Mouse (Mus musculus) hindbrain, embryonic 15.5 days (tissue): ENCODE results near the gene Dmd. TPM values are rescaled to one million over a fixed set of nuclear protein-coding genes. Genes with fewer than 3 reads are reported as not detected.

ENCODE experiments used
- ATAC-seq: fragments of 200-750 bp; cut with Nextera tagmentation; 2 replicates; pipeline ENCODE4 v1.8.0; 2017; ENCODE audit warnings: low read depth, moderate number of reproducible peaks, moderate TSS enrichment; ENCODE audit not compliant: low FRiP score
- H3K27ac ChIP-seq: fragments of 300-500 bp; sonication (generic); replicated peaks from 2 replicates; pipeline ENCODE4 v1.5.1; 2015; ENCODE audit warnings: mild to moderate bottlenecking, inconsistent platforms
- H3K27me3 ChIP-seq: fragments of 300-500 bp; sonication (generic); 2 replicates; pipeline ENCODE4 v1.6.1; 2015; ENCODE audit warnings: control low read depth, inconsistent platforms
- H3K36me3 ChIP-seq: fragments of 300-500 bp; sonication (generic); 2 replicates; pipeline ENCODE4 v1.6.1; 2015; ENCODE audit warnings: control low read depth, inconsistent platforms
- H3K4me1 ChIP-seq: fragments of 300-500 bp; sonication (generic); replicated peaks from 2 replicates; pipeline ENCODE4 v1.6.1; 2015; ENCODE audit warnings: control low read depth, inconsistent platforms
- H3K4me2 ChIP-seq: fragments of 300-500 bp; sonication (generic); 2 replicates; pipeline ENCODE4 v1.6.1; 2015; ENCODE audit warnings: moderate library complexity, mild to moderate bottlenecking, inconsistent platforms
- H3K4me3 ChIP-seq: fragments of 300-500 bp; sonication (generic); 2 replicates; pipeline ENCODE4 v1.5.1; 2015; ENCODE audit warnings: mild to moderate bottlenecking, inconsistent platforms
- H3K9ac ChIP-seq: fragments of 300-500 bp; sonication (generic); 2 replicates; pipeline ENCODE4 v1.6.1; 2015; ENCODE audit warnings: inconsistent platforms
- H3K9me3 ChIP-seq: fragments of 300-500 bp; sonication (generic); 2 replicates; pipeline ENCODE4 v1.6.1; 2016; ENCODE audit warnings: control low read depth, inconsistent platforms
- WGBS: fragments of 180-500 bp; shearing (Covaris S2); methylation state at CpG from one replicate; pipeline ENCODE4 v1.1.7; 2015; 5-methylcytosine and 5-hydroxymethylcytosine counted together
- polyA plus RNA-seq: library from polyadenylated mRNA; unstranded; fragments of >200 nt; fragmentation: Nextera tagmentation; extraction: Ambion mirVana; gene quantifications from 2 replicates; pipeline ENCODE4 v1.2.1, GENCODE M21; 2015

Gene Dmd
- polyA plus RNA-seq, 1 experiment from 2014 or later: 28.8 TPM

DNA sequence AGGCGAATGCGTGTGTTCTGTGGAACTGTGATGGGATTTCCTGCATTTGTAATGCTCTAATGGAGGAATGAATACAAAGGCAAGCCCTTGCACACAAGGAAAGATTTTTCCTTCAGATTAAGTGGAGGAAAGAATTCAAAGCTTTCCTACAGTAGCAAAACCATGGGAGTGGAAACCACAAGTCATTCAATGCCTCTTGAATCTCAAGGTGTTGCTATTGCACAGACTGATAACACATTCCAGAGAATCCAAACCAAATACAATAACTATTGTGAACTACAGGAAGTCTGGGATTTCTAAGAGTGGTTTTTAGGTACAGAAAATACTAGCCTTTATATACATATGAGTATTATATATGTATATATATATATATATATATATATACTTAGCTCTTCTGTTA is 2258.3 kb downstream of the Dmd start:
- Histone ChIP-seq H3K9me3 (no peaks in the 10 kb centered on the region), H3K36me3 (no peaks in the 10 kb centered on the region), H3K9ac (no peak overlapping the region), H3K4me1 (no peaks in the 10 kb centered on the region), H3K27me3 (no peaks in the 10 kb centered on the region), H3K4me3 (no peak overlapping the region), H3K4me2 (no peak overlapping the region), H3K27ac (no peak overlapping the region)
- 80% methylated on average over 2 of the region's 2 CpGs for WGBS
- ATAC-seq: no peak

GRCm38 (mm10) chrX:85226883-85227282 is 2278.2 kb downstream of the Dmd start:
- Histone ChIP-seq H3K9me3 (no peaks in the 10 kb centered on the region), H3K4me2 (no peak overlapping the region), H3K27ac (no peak overlapping the region), H3K27me3 (no peaks in the 10 kb centered on the region), H3K4me1 (no peaks in the 10 kb centered on the region), H3K36me3 (no peaks in the 10 kb centered on the region), H3K4me3 (no peak overlapping the region), H3K9ac (no peak overlapping the region)
- no peak for ATAC-seq

DNA sequence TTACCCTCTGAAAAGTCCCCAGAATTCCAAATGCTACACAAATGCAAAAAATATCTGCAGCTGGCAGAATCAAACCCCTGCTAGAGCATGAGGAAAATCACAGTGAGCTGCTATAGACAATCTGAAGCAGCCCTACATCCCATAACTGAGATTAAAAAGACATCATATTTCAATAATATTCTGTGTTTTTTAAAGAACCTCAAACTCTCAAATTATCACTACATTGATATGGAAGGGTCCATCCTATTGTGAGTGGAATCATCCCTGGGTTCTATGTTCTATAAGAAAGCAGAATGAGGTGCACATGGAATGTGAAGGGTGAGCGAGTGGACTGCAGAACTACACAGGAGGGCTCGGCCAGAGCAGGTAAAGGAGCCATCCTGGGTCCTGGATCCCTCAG is 2300.7 kb downstream of the Dmd start, which contains the start of gene Fthl17a:
Gene Fthl17a, plus strand, starts transcription at position 301 of the 400 bp plus-strand sequence.
- no peaks in the 10 kb centered on the region for H3K36me3 ChIP-seq
- H3K4me2 ChIP-seq: no peak within 1 kb of the TSS
- no peaks in the 10 kb centered on the region for H3K27me3 ChIP-seq
- no peak within 1 kb of the TSS for H3K27ac ChIP-seq
- ATAC-seq: no peak
- H3K4me3 ChIP-seq: no peak within 1 kb of the TSS
- H3K9me3 ChIP-seq: no peaks in the 10 kb centered on the region
- no peaks in the 10 kb centered on the region for H3K4me1 ChIP-seq
- 89% methylated on average over 2 of the region's 2 CpGs for WGBS
- H3K9ac ChIP-seq: no peak within 1 kb of the TSS
